Mouse (Mus musculus): ENCODE data around the gene Txnrd2.

GRCm38 (mm10) chr16:18443385-18443841 is 17.2 kb downstream of the Txnrd2 start:
- TF ChIP-seq POLR2A (IDR thresholded peaks at IDR 0.05; ENCODE audit: insufficient read depth, low read depth, low read length) (no peak), CTCF (IDR thresholded peaks at IDR 0.05; ENCODE audit: insufficient read depth, low read depth, low read length) (peak; percentile 91)

All from olfactory bulb, adult 2 months (tissue).